Mouse (Mus musculus): ENCODE data around the gene Sgms1. TPM values are rescaled to one million over a fixed set of nuclear protein-coding genes. Genes with fewer than 3 reads are reported as not detected.

Gene Sgms1
- polyA plus RNA-seq, 1 experiment from 2014 or later = 28.8 TPM

DNA sequence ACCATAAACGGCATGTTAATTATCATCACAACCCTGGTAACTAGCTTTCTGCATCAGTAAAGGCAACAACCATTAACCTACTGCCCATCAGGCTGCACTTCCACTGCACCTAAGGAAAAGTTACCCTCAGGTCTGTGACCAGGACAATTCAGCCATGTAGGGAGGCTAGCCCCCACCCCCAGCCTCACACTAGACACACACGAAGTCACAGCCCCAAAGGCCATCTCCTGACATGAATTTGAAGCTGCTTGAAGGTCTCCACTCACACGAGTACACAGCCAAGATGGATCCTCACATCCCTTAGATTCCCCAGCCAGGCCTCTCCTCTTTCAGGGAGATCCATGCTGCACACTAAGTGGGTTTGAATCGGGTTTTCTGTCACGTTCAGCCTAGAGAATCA, 42.0 kb downstream of the Sgms1 start:
- ATAC-seq (ENCODE audit: insufficient number of reproducible peaks, insufficient read depth, low FRiP score, low TSS enrichment, low read depth) = no peak
- 79% methylated on average over 5 of the region's 5 CpGs for WGBS
- Histone ChIP-seq H3K27ac (no peak overlapping the region), H3K36me3 (0 out of 2 replicates have a peak, but pooled peaks cover 3% of the 10 kb centered on the region), H3K4me3 (no peak overlapping the region), H3K9me3 (no peaks in the 10 kb centered on the region), H3K9ac (no peak overlapping the region), H3K4me2 (no peak overlapping the region), H3K4me1 (peaks cover 44% of the 10 kb centered on the region), H3K27me3 (no peaks in the 10 kb centered on the region)

DNA sequence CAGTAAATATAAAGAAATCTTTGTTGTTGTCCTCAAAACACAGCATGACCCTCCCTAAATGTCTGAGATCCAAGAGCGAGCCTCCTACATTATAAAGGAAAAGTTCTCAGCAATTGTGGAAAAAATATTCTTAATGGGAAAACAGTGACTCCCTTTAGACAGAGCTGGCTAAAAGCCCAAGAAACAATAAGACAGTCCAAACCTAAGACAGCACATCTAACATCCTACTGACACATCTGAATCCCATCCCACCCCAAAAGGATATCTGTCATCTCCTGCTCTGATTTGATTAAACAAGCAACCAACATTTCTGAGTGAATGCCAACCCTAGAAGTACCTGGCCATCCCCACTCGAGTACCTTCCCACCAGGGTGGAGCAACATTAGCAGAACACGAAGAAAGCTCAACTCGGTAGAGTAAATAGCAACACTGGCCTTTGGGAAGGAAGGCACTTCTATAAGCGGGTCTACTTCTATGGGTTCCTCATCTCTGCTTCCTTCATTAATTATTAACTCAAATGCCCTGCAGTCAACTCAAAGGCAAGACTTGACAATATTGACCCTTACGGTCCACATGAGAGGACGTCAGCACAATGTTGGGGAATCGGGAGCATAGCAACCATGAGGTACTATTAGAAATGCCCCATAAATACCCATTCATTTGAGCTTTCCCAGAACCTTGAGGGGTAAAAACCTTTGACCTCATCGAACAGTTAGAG, 42.7 kb downstream of the Sgms1 start:
- Histone ChIP-seq H3K9me3 (no peaks in the 10 kb centered on the region), H3K4me3 (no peak overlapping the region), H3K4me1 (peaks cover 51% of the 10 kb centered on the region), H3K4me2 (no peak overlapping the region), H3K9ac (no peak overlapping the region), H3K36me3 (0 out of 2 replicates have a peak, but pooled peaks cover 3% of the 10 kb centered on the region), H3K27ac (peak overlapping the region; percentile 72), H3K27me3 (no peaks in the 10 kb centered on the region)
- ATAC-seq (ENCODE audit: insufficient number of reproducible peaks, insufficient read depth, low FRiP score, low TSS enrichment, low read depth) = no peak
- whole genome bisulfite sequencing = 81% methylated on average over 9 of the region's 9 CpGs

DNA sequence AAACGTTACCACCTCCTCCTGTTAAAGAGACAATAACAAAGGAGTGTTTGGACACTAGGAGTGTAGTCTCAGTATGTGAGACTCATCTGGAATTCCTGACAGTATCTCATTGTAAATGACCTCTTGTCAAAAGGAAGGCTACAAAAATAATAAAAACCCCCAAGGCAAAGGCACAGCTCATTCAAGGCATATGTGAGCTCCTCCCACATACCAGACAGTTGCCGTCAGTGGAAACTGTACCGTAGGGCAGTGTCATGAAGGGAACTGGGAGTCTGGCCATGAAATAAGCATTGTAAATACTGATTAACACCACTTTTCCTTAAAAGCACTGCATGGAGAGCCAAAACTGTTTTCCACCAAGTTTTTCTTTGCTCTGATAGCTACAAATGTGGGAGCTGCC, 43.3 kb downstream of the Sgms1 start:
- peak overlapping the region; percentile 72 for H3K27ac ChIP-seq

DNA sequence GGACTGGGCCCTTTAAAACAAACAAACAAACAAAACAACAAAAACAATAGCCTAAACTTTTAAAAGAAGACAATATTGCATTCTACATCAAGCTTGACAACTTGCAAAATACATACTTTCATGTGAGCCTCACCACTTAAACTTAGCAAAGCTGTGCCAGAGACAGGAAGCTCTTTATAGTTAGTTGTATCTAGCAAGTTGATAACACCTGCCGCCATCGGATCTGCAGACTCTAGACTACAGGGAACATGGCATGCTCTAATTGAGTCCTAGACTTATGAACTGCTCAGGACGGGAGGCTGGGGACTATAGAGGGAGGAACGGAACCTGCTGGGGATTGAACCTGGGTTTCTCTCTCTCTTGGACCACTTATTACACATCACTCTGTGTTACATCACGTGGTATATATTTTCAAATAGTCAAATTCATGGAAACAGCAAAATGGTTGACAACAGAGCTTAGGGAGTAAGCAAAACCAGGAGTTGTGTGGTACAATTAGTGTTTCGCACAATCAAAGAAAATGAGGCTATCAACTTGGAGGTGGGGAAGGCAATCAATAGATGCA, 44.3 kb downstream of the Sgms1 start:
- Histone ChIP-seq H3K27ac (0 out of 2 replicates have a peak overlapping the region, but pooled peaks have one; percentile 57), H3K4me2 (no peak overlapping the region), H3K9ac (no peak overlapping the region), H3K4me1 (peaks cover 55% of the 10 kb centered on the region), H3K4me3 (no peak overlapping the region), H3K27me3 (no peaks in the 10 kb centered on the region), H3K36me3 (0 out of 2 replicates have a peak, but pooled peaks cover 3% of the 10 kb centered on the region), H3K9me3 (no peaks in the 10 kb centered on the region)
- no peak for ATAC-seq (ENCODE audit: insufficient number of reproducible peaks, insufficient read depth, low FRiP score, low TSS enrichment, low read depth)
- WGBS = 78% methylated on average over 6 of the region's 6 CpGs

More for the DNA sequence above, 43.3 kb downstream of the Sgms1 start:
- 12% methylated on average over 3 of the region's 3 CpGs for WGBS
- Histone ChIP-seq H3K27me3 (no peaks in the 10 kb centered on the region), H3K9ac (no peak overlapping the region), H3K36me3 (0 out of 2 replicates have a peak, but pooled peaks cover 3% of the 10 kb centered on the region), H3K4me1 (peaks cover 55% of the 10 kb centered on the region), H3K9me3 (no peaks in the 10 kb centered on the region), H3K4me2 (no peak overlapping the region), H3K4me3 (no peak overlapping the region)
- ATAC-seq (ENCODE audit: insufficient number of reproducible peaks, insufficient read depth, low FRiP score, low TSS enrichment, low read depth) = no peak

DNA sequence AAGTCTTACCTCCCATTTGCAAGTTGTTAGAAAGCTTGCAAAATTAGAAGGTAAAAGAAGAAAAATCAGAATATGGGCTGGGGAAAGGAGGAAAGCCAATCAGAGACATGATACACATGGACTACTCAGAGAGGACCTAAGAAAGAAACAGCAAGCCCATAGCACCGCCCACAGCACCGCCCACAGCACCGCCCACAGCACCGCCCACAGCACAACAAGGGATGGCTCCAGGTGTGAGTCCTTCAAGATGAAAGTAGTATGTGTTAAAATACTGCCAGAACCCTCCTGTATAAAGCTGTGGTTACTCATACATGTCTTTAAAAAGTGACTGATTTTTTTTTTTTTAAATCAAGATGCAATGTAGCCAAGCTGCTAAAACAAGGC, 44.8 kb downstream of the Sgms1 start:
- Histone ChIP-seq H3K27me3 (no peaks in the 10 kb centered on the region), H3K4me2 (peak overlapping the region; percentile 41; the same call in 1 of the 2 replicates), H3K4me1 (peaks cover 55% of the 10 kb centered on the region), H3K36me3 (0 out of 2 replicates have a peak, but pooled peaks cover 3% of the 10 kb centered on the region), H3K4me3 (no peak overlapping the region), H3K27ac (no peak overlapping the region), H3K9me3 (no peaks in the 10 kb centered on the region), H3K9ac (no peak overlapping the region)
- 31% methylated on average over 4 of the region's 4 CpGs for WGBS
- ATAC-seq (ENCODE audit: insufficient number of reproducible peaks, insufficient read depth, low FRiP score, low TSS enrichment, low read depth) = 0 out of 2 replicates have a peak, but pooled peaks have one; percentile 53

DNA sequence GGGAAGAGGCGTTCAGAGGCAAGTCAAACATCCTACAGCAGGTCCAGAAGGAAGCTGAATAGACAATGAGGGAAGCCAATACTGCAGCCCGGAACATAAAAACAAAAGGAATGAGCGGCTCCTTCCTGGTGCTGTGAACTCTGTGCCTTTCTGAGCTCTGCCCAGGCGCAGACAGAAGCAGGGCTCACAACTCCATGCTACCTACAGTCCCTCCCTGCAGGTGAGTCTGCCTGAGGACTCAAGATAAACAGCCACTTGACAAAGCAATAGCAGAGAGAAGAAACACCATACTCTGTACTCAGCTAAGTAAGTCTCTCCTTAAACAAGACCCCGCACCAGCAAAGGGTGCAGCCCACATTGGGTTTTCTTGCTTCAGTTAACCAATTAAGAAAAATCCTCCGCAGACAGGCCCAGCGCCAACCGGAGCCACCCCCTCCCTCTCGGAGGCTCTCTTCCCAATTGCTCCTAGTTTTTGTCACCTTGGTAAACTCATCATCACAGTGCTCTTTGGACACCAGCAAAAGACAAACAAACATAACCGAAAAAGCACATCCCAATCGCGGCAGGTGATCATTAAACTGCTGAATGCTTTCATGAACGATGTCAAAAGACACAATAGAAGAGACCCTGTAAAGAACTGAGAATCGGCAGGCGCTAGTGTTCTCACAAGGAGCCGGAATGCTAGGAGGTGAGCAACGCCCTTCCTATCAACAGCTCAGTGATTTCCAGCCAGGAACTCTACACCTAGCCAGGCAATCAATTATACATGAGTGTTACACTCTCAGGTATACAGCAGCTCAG, 45.4 kb downstream of the Sgms1 start:
- no peaks in the 10 kb centered on the region for H3K27me3 ChIP-seq
- H3K36me3 ChIP-seq = 0 out of 2 replicates have a peak, but pooled peaks cover 3% of the 10 kb centered on the region
- ATAC-seq (ENCODE audit: insufficient number of reproducible peaks, insufficient read depth, low FRiP score, low TSS enrichment, low read depth) = no peak
- no peak overlapping the region for H3K4me3 ChIP-seq
- peak overlapping the region; percentile 54; the same call in 1 of the 2 replicates for H3K9ac ChIP-seq
- H3K9me3 ChIP-seq = no peaks in the 10 kb centered on the region
- H3K4me2 ChIP-seq = peak overlapping the region; percentile 41
- 19% methylated on average over 17 of the region's 17 CpGs for WGBS
- H3K4me1 ChIP-seq = peaks cover 53% of the 10 kb centered on the region
- H3K27ac ChIP-seq = no peak overlapping the region

DNA sequence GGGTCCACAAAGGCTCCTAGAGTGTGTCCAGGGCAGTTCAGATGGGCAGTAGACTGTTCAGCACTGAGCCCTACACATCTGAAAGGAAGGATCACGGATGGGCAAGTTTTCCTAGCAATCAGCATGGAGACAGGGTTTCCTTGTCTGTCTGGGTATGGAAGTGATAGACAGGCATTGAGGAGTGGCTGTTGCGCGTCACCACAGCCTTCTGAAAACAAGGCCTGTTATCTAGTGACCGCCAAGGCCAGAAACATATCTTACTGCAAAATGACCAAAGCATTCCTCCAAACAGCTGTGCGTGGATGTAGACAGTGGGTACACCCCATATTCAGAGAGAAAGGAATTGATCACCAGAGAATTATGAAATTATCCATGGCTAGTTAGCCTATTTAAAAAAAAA, 47.1 kb downstream of the Sgms1 start:
- Histone ChIP-seq H3K27me3 (no peaks in the 10 kb centered on the region), H3K9ac (no peak overlapping the region), H3K4me2 (no peak overlapping the region), H3K4me1 (peaks cover 53% of the 10 kb centered on the region), H3K4me3 (no peak overlapping the region), H3K27ac (no peak overlapping the region), H3K36me3 (no peaks in the 10 kb centered on the region), H3K9me3 (no peaks in the 10 kb centered on the region)
- WGBS = 65% methylated on average over 5 of the region's 5 CpGs
- no peak for ATAC-seq (ENCODE audit: insufficient number of reproducible peaks, insufficient read depth, low FRiP score, low TSS enrichment, low read depth)

DNA sequence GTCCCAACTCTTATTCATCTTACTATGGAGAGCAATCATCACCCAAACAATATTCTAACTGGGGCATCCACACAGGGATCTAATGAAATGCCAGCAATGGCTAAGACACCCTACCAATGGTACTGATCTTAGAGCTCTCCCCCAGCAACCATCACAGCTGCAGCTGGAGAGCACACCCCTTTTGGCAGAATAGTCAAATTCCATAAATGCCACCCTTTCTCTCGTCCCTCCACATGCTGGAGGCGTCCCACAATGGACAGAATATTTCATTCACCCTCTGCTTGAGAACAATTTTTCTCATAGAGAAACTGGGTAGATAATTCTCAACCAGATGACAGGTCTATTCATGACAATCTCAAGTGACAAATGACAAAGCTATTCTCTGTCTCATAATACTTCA, 48.4 kb downstream of the Sgms1 start:
- H3K4me2 ChIP-seq = no peak overlapping the region
- H3K9me3 ChIP-seq = no peaks in the 10 kb centered on the region
- no peak overlapping the region for H3K9ac ChIP-seq
- H3K4me3 ChIP-seq = no peak overlapping the region
- ATAC-seq (ENCODE audit: insufficient number of reproducible peaks, insufficient read depth, low FRiP score, low TSS enrichment, low read depth) = no peak
- H3K4me1 ChIP-seq = peaks cover 45% of the 10 kb centered on the region
- WGBS = 35% methylated on average over 2 of the region's 2 CpGs
- no peak overlapping the region for H3K27ac ChIP-seq
- H3K27me3 ChIP-seq = no peaks in the 10 kb centered on the region
- no peaks in the 10 kb centered on the region for H3K36me3 ChIP-seq

DNA sequence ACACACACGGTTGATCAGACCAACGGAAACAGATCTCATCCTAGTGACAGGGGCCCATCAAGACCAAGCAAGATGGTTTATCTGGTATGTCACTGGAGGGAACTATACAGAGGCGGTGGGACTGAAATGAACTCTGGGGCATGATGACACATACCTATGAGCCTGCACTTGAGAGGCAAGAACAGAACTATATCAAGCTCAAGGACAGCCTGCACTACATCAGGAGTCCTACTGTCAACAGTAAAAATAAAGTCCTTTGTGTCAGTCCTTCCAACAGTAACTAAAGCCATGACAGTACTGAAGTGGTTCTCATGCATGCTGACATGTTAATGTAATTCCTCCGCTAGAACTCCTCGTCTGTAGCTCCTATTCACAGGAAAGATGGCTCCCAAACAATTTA, 49.3 kb downstream of the Sgms1 start:
- Histone ChIP-seq H3K4me2 (no peak overlapping the region), H3K9ac (no peak overlapping the region), H3K27ac (no peak overlapping the region), H3K4me1 (peaks cover 36% of the 10 kb centered on the region), H3K4me3 (no peak overlapping the region), H3K9me3 (no peaks in the 10 kb centered on the region), H3K36me3 (no peaks in the 10 kb centered on the region), H3K27me3 (no peaks in the 10 kb centered on the region)
- no peak for ATAC-seq (ENCODE audit: insufficient number of reproducible peaks, insufficient read depth, low FRiP score, low TSS enrichment, low read depth)
- WGBS = 97% methylated on average over 5 of the region's 5 CpGs

DNA sequence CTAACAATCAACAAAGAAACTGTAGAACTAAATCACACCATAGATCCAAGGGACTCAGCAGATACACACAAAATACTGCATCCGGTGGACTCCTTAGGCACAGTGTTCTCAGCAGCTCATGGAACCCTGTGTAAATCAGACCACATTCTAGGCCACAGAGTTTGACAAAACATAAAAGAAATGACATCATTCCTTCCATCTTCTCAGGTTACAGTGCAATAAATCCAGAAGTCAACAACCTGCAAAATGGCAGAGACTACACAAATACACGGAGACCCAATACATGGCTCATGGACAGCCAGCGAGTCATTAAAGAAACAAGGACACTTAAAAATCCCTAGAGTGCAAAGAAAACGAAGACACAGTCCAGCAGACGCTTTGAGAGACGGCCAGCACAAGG, 51.8 kb downstream of the Sgms1 start:
- Histone ChIP-seq H3K4me2 (no peak overlapping the region), H3K9ac (no peak overlapping the region), H3K9me3 (no peaks in the 10 kb centered on the region), H3K36me3 (no peaks in the 10 kb centered on the region), H3K27ac (no peak overlapping the region), H3K27me3 (no peaks in the 10 kb centered on the region), H3K4me1 (peaks cover 21% of the 10 kb centered on the region), H3K4me3 (no peak overlapping the region)
- WGBS = 50% methylated on average over 6 of the region's 6 CpGs
- ATAC-seq (ENCODE audit: insufficient number of reproducible peaks, insufficient read depth, low FRiP score, low TSS enrichment, low read depth) = no peak

DNA sequence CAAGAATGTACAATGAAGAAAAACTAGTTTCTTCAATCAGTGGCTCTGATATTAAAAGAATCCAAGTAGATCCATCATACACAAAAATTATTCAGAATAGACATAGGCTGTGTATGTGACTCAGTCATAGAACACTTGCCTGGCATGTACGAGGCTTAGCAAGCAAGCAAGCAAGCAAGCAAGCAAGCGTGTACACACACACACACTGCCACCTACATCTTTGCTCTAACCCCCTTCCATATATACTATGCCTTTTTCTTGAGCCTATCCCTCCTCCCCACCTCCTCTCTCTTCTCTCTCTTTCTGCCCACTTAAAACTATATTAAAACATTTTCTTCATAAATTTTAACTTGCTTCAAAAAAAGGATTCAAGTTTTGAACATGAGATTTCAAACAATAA, 54.8 kb downstream of the Sgms1 start:
- 94% methylated on average over 2 of the region's 2 CpGs for WGBS
- Histone ChIP-seq H3K4me3 (no peak overlapping the region), H3K27ac (no peak overlapping the region), H3K9me3 (no peaks in the 10 kb centered on the region), H3K4me2 (no peak overlapping the region), H3K9ac (no peak overlapping the region), H3K36me3 (no peaks in the 10 kb centered on the region), H3K27me3 (no peaks in the 10 kb centered on the region), H3K4me1 (peaks cover 11% of the 10 kb centered on the region)
- no peak for ATAC-seq (ENCODE audit: insufficient number of reproducible peaks, insufficient read depth, low FRiP score, low TSS enrichment, low read depth)

Measured in embryonic facial prominence, embryonic 13.5 days (tissue).